Mouse (Mus musculus) C2C12 (cell line): ENCODE data around the gene Wwox. TPM values are rescaled to one million over a fixed set of nuclear protein-coding genes. Genes with fewer than 3 reads are reported as not detected.

ENCODE experiments used
- H3K27me3 ChIP-seq: one replicate; pipeline ENCODE4 v1.6.1; 2011; ENCODE audit not compliant: control insufficient read depth, insufficient read depth, insufficient read length
- H3K36me3 ChIP-seq: one replicate; pipeline ENCODE4 v1.6.1; 2011; ENCODE audit not compliant: control insufficient read depth, insufficient read depth
- H3K4me3 ChIP-seq: one replicate; pipeline ENCODE4 v1.5.1; 2011; ENCODE audit warnings: mild to moderate bottlenecking, control low read depth; ENCODE audit not compliant: poor library complexity, insufficient read depth, severe bottlenecking
- H3K79me2 ChIP-seq: one replicate; pipeline ENCODE4 v1.6.1; 2011; ENCODE audit not compliant: control insufficient read depth, insufficient read depth
- H3K79me3 ChIP-seq: one replicate; pipeline ENCODE4 v1.6.1; 2011; ENCODE audit warnings: low read depth, control low read depth
- H3ac ChIP-seq: one replicate; pipeline ENCODE3; 2011; ENCODE audit warnings: low read depth; ENCODE audit not compliant: control insufficient read depth, insufficient read length
- CEBPB ChIP-seq: IDR thresholded peaks from one replicate; pipeline ENCODE4 v1.6.1; 2011; ENCODE audit warnings: low read depth, mild to moderate bottlenecking, control low read depth, moderate library complexity
- CTCF ChIP-seq: IDR thresholded peaks from one replicate; pipeline ENCODE4 v1.5.1; 2011; ENCODE audit not compliant: control insufficient read depth, insufficient read depth, insufficient read length
- FOSL1 ChIP-seq: IDR thresholded peaks from one replicate; pipeline ENCODE4 v1.8.0; 2011; ENCODE audit warnings: mild to moderate bottlenecking, low read length; ENCODE audit not compliant: poor library complexity, insufficient read depth, severe bottlenecking
- MAX ChIP-seq: IDR thresholded peaks from one replicate; pipeline ENCODE4 v1.6.1; 2011; ENCODE audit warnings: mild to moderate bottlenecking, control low read depth
- MYOD1 ChIP-seq: IDR thresholded peaks from one replicate; pipeline ENCODE4 v1.6.1; 2011; ENCODE audit warnings: low read depth; ENCODE audit not compliant: control insufficient read depth, insufficient read length
- MYOG ChIP-seq: IDR thresholded peaks from one replicate; pipeline ENCODE4 v1.6.1; 2011; ENCODE audit not compliant: control insufficient read depth, insufficient read length; ENCODE audit errors: extremely low read depth
- USF1 ChIP-seq: IDR thresholded peaks from one replicate; pipeline ENCODE4 v1.6.1; 2011; ENCODE audit warnings: low read depth, mild to moderate bottlenecking, control low read depth, moderate library complexity
- polyA plus RNA-seq: library from polyadenylated mRNA; unstranded; fragments of >200 nt; fragmentation: generic; extraction: Trizol; gene quantifications from one replicate; pipeline ENCODE4 v1.2.1, GENCODE M21; 2012; ENCODE audit warnings: missing spikeins

The Wwox gene
- polyA plus RNA-seq, 1 experiment = 3.7 TPM

- no peak overlapping the region for H3K4me3 ChIP-seq
- H3K27me3 ChIP-seq = no peaks in the 10 kb centered on the region
- H3K36me3 ChIP-seq = no peaks in the 10 kb centered on the region
- no peaks in the 10 kb centered on the region for H3K79me3 ChIP-seq
- no peak overlapping the region for H3ac ChIP-seq
- H3K79me2 ChIP-seq = no peaks in the 10 kb centered on the region
- no peak for TF ChIP-seq MYOG
- no peak for TF ChIP-seq FOSL1
- no peak for TF ChIP-seq MAX
- TF ChIP-seq USF1 = no peak
- no peak for TF ChIP-seq CEBPB
- no peak for TF ChIP-seq MYOD1
Observed at GRCm38 (mm10) chr8:114897432-114897831, 458.0 kb downstream of the Wwox start.

- Histone ChIP-seq H3K79me2 (no peaks in the 10 kb centered on the region), H3K4me3 (no peak overlapping the region), H3K36me3 (no peaks in the 10 kb centered on the region), H3K27me3 (no peaks in the 10 kb centered on the region), H3K79me3 (no peaks in the 10 kb centered on the region), H3ac (no peak overlapping the region)
- no peak for TF ChIP-seq USF1
- TF ChIP-seq CTCF = no peak
Observed at GRCm38 (mm10) chr8:114899157-114899556, 459.7 kb downstream of the Wwox start.

- H3K4me3 ChIP-seq = no peak overlapping the region
- H3K36me3 ChIP-seq = no peaks in the 10 kb centered on the region
- H3K27me3 ChIP-seq = no peaks in the 10 kb centered on the region
- H3ac ChIP-seq = no peak overlapping the region
- TF ChIP-seq FOSL1 (no peak), MYOG (no peak), MYOD1 (no peak), USF1 (no peak)
- no peaks in the 10 kb centered on the region for H3K79me3 ChIP-seq
- no peaks in the 10 kb centered on the region for H3K79me2 ChIP-seq
Observed at GRCm38 (mm10) chr8:114902584-114902983, 463.1 kb downstream of the Wwox start.

- no peak overlapping the region for H3ac ChIP-seq
- H3K27me3 ChIP-seq = no peaks in the 10 kb centered on the region
- H3K79me3 ChIP-seq = no peaks in the 10 kb centered on the region
- H3K79me2 ChIP-seq = no peaks in the 10 kb centered on the region
- H3K4me3 ChIP-seq = no peak overlapping the region
- no peak for TF ChIP-seq MAX
- TF ChIP-seq CEBPB = no peak
- TF ChIP-seq MYOG = no peak
- TF ChIP-seq USF1 = no peak
- TF ChIP-seq FOSL1 = no peak
- no peak for TF ChIP-seq CTCF
- no peak for TF ChIP-seq MYOD1
- no peaks in the 10 kb centered on the region for H3K36me3 ChIP-seq
Observed at GRCm38 (mm10) chr8:114908086-114908485, 468.6 kb downstream of the Wwox start.

GRCm38 (mm10) chr8:114908589-114908988 lies 469.1 kb downstream of the Wwox start:
- Histone ChIP-seq H3K79me2 (no peaks in the 10 kb centered on the region), H3ac (no peak overlapping the region), H3K79me3 (no peaks in the 10 kb centered on the region), H3K27me3 (no peaks in the 10 kb centered on the region), H3K4me3 (no peak overlapping the region), H3K36me3 (no peaks in the 10 kb centered on the region)
- no peak for TF ChIP-seq FOSL1

- H3K36me3 ChIP-seq = no peaks in the 10 kb centered on the region
Observed at GRCm38 (mm10) chr8:114909146-114909545, 469.7 kb downstream of the Wwox start.

More at GRCm38 (mm10) chr8:114909146-114909545, 469.7 kb downstream of the Wwox start:
- H3K79me2 ChIP-seq = no peaks in the 10 kb centered on the region
- no peak overlapping the region for H3ac ChIP-seq
- TF ChIP-seq FOSL1 = no peak
- TF ChIP-seq MYOD1 = no peak
- no peak for TF ChIP-seq CTCF
- no peak for TF ChIP-seq USF1
- TF ChIP-seq CEBPB = no peak
- H3K79me3 ChIP-seq = no peaks in the 10 kb centered on the region
- H3K4me3 ChIP-seq = no peak overlapping the region
- H3K27me3 ChIP-seq = no peaks in the 10 kb centered on the region
